Mouse (Mus musculus): ENCODE results near the gene Cflar.
"Not testable (repeated sequence)": the region's sequence is repeated elsewhere in the genome, so short reads cannot be mapped to it uniquely, and the experiment has no call there.

Cflar gene

DNA sequence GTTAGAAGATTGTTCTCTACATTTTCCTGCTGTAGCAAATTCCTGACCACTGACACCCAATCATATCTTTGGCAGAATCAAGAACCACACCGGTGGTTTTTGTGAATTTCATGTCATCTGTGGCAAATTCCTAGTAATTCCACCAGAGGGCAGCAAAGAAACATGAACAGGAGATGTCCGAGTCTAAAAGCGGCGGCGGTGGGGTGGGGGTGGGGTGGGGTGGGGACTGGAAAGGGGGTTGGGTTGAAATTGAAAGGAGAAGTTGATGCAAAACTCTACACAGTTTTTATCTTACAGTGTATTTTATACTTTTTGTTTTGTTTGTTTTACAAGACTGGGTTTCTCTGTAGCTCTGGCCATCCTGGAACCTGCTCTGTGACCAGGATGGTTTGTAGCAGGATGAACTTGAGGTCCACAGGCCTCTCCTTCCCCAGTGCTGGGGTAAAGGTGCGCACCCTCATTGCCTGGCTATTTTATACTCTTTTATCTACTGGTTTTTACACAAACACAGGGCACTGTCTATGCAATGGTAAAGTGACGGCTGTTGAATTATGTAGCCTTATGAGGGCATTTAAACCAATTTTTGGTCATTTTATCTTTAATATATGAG, 58.9 kb downstream of the Cflar start:
- in situ Hi-C loops (cut with MboI, MseI), result loop anchor here (5.0 to 10.0 kb wide), 3 partner anchors 127 to 375 kb away; no protein-coding TSS in a partner anchor

DNA sequence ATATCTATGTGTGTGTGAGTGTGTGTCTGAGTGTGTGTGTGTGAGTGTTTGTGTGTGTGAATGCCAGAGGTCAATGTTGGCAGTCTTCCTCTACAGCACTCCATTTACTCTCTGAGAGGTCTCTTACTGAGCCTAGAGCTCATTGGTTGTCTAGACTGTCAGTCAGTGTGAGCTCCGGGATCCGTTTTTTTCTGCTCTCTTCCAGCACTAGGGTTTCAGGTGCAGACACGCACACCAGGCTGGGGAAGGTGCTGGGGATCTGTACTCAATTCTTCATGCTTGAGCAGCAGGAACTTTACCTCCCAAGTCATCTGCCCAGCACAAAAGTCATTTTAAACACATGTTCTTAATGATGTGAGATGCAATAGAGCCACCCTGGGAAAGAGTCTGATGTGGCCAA, 60.8 kb downstream of the Cflar start:
- in situ Hi-C loops (cut with MboI, MseI), result loop anchor here (5.0 to 10.0 kb wide), 3 partner anchors 125 to 373 kb away; no protein-coding TSS in a partner anchor

DNA sequence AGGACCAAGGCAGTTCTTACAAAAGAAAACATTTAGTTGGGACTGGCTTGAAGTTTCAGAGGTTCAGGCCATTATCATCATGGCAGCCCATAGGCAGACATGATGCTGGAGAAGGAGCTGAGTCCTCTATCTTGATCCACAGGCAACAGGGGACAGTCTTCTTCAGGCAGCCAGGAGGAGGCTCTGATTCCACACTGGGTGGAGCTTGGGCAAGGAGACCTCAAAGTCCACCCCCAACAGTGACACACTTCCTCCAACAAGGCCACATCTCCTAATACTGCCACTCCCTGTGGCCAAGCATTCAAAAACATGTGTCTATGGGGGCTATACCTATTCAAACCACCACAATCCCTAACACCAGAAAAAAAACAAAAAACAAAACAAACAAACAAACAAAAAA, 62.0 kb downstream of the Cflar start:
- in situ Hi-C loops (cut with MboI, MseI), result loop anchor here (5.0 to 10.0 kb wide), 3 partner anchors 124 to 372 kb away; no protein-coding TSS in a partner anchor

DNA sequence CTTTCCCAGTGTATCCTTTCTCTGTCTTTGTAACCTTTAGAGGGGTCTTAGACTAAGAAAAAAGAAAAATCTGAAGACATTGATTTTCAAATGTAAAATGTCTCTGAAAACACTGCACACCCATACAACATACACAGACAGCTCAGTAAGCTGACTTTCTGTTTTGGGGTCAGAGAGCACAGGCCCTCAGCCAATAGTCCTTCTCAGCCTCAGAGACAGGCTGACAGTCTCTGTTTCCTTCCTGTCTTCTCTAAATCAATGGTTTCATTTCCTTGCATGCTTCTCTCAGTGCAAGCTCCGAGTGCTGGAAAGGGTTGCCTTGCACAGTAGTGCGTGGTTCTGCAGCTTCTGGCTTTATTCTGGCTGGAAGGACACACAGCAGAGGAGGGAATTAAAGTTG, 62.6 kb downstream of the Cflar start:
- in situ Hi-C loops (cut with MboI, MseI), result loop anchor here (5.0 to 10.0 kb wide), 3 partner anchors 123 to 371 kb away; no protein-coding TSS in a partner anchor

DNA sequence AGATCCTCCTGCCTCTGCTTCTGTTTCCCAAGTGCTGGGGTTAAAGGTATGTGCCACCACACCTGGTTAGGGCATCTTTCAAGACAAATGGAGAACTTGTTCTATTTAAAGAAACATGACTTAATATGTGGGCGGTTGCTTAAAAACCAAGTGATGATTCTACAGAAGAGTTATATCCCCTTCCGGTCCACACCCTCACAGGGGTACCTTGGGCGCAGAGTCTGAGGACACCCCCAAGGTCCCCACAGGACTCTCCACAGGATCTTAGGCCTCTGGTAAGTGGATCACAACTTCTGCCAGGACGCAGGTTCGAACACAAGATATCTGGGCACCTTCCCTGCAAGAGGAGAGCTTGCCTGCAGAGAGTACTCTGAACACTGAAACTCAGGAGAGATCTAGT, 64.1 kb downstream of the Cflar start:
- in situ Hi-C loops (cut with MboI, MseI), result loop anchor here (10.0 to 25.0 kb wide), 3 partner anchors 219 to 369 kb away; no protein-coding TSS in a partner anchor

DNA sequence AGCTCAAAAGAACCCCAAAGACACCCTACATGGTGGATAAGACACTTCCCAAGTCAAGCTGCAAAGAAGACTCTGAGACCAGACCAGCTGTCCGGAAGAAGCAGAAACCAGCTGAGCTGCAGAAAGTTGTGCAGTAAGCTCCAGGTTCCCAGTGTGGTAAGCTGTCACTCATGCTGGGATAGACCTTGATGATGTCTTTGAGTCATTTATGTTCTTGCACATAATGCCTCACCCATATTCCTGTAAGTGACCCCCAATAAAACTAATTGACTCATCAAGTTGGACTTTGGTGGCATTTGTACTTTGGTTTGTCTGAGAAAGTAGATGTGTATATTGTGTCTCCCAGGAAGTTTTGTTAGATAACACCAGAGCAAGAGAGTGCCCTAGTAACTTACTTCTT, 66.3 kb downstream of the Cflar start:
- in situ Hi-C loops (cut with MboI, MseI), result loop anchor here (10.0 to 25.0 kb wide), 3 partner anchors 217 to 367 kb away; no protein-coding TSS in a partner anchor

DNA sequence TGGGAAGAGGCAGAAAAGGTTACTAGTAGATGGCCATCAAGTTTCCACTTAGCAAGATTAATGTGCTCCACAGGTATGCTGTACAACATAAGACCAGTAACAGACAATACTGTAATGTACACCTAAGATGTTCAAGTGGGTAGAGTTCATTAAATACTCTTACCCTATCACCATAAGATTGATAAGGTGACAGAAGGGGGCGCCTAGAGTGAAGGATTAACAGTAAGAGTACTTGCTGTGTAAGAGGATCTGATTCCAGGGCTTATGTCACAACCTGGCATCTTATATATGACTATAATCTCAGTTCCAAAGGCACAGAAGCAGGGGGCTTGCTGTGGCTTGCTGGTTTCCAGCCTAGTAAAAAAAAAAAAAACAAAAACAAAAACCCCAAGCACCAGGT, 66.9 kb downstream of the Cflar start:
- in situ Hi-C loops (cut with MboI, MseI), result loop anchor here (10.0 to 25.0 kb wide), 3 partner anchors 217 to 367 kb away; no protein-coding TSS in a partner anchor

DNA sequence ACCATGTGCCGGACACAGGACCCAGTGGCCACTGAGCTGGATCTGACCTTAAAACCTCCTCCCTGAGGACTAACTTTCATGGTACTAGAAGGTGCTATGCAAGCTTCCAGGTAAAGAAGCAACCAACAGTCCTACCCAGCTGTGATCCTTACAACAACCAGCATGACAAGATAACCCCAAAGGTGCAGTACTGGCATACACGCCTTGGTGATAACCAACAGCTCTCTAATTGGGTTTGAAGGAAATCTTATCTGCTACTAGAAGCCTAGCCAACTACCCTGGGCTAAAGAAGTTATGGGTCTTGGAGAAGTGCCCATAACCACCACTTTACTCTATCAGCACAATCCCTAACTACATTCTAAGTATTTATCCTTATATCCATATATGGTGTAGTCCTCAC, 75.0 kb downstream of the Cflar start:
- in situ Hi-C loops (cut with MboI, MseI), result loop anchor here in 1 of 2 experiments (25.0 kb wide), 1 partner anchor 351 kb away; no protein-coding TSS in a partner anchor

DNA sequence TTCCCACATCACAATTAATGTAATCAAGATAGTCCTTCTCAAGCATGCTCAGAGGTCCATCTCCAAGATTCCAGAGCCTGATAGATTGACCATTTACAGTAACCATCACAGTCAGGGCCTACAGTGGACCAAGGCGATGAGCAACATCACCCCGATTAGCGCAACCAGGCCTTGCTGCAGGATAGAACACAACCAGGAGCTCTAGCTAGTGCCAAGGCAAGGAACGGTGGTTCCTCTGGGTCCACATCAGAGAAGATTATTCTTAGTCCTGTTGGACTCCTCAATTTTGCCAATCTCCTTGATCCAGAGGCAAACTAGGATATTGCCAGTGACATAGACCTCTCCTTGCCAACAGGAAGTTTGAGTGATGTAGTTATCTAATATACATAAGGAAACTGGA, 77.1 kb downstream of the Cflar start:
- in situ Hi-C loops (cut with MboI, MseI), result loop anchor here in 1 of 2 experiments (25.0 kb wide), 1 partner anchor 349 kb away; no protein-coding TSS in a partner anchor

DNA sequence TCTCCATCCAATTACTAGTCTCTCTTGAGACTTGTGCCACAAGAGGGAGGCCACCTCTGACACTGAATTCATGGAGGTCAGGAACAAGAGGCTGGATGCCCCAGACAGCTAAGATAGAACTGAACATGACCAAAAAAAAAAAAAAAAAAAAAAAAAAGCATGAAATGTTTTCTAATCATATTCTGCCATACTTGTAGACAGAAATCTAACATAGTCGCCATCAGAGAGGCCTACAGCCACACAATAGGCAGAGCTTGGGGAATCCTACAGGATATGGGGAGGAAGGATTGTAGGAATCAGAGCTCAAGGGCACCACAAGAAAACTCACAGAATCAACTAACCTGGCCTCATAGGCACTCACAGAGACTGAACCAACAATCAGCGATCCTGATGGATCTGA, 83.4 kb downstream of the Cflar start:
- in situ Hi-C loops (cut with MboI, MseI), result loop anchor here in 1 of 2 experiments (25.0 kb wide), 1 partner anchor 343 kb away; no protein-coding TSS in a partner anchor

DNA sequence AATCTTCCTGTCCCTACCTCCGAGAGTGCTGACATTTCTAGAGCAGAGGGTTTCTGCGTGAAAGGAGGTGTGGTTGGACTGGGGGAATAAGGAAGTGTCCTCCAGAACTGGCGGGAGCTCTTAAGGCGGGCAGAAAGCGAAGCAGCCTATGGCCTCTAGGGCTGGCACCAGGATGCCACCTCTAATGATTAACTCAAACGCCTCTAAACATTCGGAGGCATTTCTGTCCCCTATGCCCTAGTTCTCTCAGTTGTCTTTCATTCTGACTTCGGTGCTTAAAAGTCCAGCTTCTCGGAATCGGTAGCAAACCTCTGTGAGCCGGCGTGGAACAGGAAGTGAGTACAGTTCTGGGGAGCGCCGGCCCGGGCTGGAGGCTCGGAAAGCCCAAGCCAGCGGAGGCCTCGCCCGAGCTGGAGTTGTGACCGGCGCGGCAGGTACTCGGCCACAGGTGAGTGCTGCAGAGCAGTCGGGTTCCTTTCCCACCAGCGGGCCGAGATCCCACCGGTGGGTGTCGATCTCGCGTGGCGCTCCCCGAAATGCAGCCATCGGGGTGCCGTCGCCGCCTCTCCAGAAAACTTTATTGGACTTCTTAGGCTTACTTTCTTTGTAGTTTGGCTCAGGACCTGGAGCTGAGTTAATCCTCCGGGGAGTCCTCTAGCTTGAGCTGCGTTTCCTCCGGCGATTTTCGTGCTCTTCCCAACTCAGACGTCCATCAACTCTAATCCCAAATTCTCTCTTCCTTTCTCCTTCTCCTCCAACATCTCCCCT, 84.2 kb downstream of the Cflar start, which contains the start of gene Casp8:
Gene Casp8 (plus strand): TSS at position 84 of the 768 bp plus-strand sequence.
- in situ Hi-C loops (cut with MboI, MseI), result loop anchor here in 1 of 2 experiments (25.0 kb wide), 1 partner anchor 342 kb away; no protein-coding TSS in a partner anchor

DNA sequence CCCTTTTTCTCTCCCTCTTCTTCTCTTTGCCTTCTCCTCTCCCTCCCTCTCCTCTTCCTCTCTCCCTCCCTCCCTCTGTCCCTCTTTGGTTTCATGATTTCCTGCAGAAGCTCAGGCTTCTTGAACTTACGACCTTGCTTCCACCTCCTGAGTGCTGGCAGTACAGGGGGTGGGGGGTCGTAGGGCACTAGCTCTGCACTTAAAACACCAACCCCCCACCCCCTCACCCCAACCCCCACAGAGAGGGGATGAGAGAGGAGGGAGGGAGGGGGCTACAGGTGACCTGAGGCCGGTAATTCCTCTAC, 84.7 kb downstream of the Cflar start:
- in situ Hi-C loops (cut with MboI, MseI), result loop anchor here in 1 of 2 experiments (25.0 kb wide), 1 partner anchor 341 kb away; no protein-coding TSS in a partner anchor

DNA sequence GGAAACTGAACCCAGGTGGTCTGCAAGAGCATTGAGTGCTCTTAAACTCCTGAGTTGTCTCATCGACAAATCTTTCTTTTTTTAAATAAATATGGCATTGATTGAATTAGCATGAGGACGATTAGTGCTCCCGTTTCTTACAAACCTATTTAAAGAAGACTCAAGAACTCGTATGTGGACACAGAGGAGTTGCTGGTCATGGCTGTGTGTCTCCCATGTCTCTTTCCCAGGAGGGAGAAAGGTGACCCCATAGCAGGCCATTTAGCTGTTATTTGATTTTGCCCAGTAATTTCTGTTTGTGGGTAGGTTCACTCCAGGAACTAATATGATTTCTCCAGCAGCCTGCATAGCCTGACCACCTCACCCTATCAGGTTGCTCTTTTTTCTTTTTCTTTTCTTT, 85.5 kb downstream of the Cflar start:
- in situ Hi-C loops (cut with MboI, MseI), result loop anchor here in 1 of 2 experiments (25.0 kb wide), 1 partner anchor 340 kb away; no protein-coding TSS in a partner anchor

DNA sequence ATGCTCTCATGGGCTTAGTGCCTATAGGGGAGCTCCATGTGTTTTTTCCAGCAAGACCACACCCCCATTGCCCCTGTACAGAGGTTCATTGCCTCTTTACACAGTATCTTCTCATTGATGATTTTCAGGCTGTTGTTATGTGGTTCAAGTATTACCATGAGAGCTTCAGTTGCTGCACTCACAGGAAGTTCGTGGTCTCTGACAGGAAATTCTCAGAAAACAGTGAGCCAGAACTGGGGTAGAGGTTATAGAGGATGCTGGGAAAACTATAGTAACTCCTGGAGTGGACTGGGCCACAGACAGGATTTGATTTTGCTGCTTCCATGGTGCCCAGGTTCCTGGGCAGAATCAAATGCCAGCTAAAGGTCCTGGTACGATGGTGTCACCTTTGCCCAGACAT, 86.1 kb downstream of the Cflar start:
- in situ Hi-C loops (cut with MboI, MseI), result loop anchor here in 1 of 2 experiments (25.0 kb wide), 1 partner anchor 340 kb away; no protein-coding TSS in a partner anchor

DNA sequence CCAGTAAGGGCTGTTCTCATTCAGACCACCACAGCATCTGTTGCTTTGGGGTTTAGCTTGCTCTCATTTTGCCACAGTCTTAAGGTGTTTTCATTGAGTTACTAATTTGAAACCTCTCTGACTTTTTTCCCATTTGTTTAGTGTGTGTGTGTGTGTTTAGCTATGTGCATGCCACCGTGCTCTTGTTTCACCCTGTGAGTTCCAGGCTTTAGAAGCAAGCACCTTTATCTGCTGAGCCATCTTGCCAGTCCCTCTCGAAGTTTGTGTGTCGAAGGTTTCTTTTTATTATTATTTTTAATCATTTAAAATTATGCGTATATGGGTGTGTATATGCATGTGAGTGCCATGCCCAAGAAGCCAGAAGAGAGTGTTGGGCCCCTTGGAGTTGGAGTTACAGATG, 87.6 kb downstream of the Cflar start:
- in situ Hi-C loops (cut with MboI, MseI), result loop anchor here in 1 of 2 experiments (25.0 kb wide), 1 partner anchor 338 kb away; no protein-coding TSS in a partner anchor

DNA sequence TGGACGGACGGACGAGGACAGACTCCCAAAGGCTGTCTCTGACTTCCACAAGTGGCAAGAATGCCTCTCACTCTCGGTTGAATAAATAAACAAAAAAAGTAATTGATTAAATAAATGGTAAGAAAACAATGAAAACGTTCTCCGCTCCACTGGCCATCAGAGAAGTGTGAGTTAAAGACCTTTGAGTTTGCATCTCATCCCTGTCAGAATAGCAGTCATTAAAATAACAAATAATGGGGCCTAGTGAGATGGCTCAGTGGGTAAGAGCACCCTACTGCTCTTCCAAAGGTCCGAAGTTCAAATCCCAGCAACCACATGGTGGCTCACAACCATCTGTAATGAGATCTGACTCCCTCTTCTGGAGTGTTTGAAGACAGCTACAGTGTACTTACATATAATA, 89.3 kb downstream of the Cflar start:
- in situ Hi-C loops (cut with MboI, MseI), result not testable (repeated sequence)

DNA sequence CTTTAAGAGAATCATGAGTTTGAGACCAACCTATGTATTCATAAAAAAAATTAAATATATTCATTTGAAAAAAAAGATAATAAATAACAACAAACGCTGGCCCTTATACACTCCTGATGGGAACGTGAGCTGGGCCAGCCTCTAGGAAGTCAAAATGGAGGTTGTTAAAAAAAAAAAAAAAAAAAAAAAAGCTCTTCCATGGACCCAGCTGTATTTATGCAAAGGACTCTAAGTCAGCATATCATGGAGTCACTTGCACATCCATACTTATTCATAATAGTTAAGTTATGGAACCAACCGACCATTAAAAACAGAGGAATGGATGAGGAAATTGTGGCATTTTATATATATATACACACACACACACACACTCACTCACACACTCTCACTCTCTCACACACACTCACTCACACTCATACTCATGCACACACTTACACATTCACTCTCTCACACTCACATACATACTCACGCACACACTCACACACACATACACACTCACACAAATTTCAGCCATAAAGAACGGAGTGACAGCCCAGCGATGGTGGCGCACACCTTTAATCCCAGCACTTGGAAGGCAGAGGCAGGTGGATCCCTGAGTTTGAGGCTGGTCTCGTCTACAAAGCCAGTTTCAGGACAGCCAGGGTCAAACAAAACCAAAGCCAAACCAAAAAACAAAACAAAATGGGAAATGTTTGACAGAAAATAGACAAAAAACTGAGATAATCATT, 90.4 kb downstream of the Cflar start:
- in situ Hi-C loops (cut with MboI, MseI), result no loop called here

DNA sequence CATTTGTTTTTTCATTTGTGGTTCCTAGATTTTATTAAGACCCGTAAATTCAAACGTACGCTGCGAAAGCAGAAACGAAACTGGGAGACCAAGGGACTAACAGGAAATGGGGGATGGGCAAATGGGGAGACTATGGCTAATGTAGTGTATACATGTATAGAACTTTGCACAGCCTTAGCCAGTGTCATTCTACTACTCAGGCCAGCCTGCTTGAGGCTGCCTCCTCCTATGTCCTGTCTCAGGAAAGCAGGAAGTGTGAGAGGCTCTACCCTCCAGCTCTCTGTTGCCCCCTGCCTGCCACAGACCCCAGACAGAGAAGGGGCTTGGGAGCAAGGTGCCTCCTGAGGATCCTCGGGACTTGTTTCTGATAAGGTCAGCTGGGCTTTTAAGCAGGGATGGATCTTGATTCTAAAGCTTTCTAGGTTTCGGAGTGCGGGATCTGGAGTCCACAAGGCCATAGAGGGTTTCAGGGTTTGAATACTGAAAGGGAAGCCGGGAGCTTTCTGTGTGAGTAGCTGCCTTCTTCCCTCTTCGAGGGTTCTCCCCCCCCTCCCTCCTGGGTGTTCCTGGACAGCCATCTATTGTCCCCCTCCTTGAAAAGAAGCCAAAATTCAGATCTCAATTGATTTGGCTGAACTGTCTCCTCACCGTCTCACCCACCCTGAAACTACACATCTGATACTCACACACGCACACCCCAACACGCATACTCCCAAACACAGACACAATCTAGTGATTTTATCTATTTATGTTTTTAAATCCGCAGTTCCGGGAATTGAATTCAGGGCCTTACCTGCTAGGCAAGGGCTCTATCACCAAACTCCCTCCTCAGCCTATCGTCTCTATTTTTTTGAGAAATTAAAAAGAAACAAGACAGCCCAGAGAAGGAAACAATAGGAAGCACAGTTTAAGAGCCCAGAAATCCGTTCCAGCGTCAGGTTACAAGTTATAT, 91.3 kb downstream of the Cflar start:
- in situ Hi-C loops (cut with MboI, MseI), result no loop called here

DNA sequence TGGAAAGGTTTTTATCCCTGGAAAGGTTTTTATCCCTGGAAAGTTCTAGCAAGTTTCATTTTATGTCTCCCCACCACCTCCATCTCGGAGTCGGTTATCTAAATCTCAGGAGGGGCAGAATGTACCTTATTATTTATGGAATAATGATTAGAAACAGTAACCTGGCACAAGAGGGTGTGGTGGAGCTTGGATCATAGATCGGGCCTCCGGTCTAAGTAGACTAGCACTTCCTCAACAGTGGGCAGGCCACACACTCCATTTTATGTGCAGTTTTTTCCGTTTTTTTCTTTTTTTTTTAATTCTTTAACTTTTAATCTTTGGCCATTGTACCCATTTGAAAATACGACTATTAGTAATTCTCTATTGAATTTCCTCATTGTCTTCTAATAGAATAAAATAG, 92.2 kb downstream of the Cflar start:
- in situ Hi-C loops (cut with MboI, MseI), result no loop called here

DNA sequence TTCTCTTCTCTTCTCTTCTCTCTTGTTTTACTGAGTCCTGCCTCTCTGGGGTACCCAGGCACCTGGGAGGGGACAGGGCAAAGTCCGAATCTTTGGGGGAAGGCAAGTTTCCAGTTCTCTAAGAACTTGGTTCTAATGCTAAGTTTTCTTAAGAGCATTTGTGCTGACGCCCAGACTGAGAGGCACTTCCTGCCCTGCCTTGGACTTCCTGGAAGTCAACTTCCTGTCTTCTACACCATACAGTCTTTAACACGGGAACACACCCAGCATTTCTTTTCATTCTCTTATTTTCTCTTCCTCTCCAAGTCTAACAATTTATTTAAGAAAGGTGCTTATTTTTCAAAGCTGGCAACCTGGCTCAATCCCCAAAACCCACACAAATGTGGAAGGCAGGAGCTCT, 95.3 kb downstream of the Cflar start:
- in situ Hi-C loops (cut with MboI, MseI), result no loop called here

All from T-helper 17 cell (primary cell).